Mouse (Mus musculus) fibroblast of lung, adult 2 months (primary cell): ENCODE measurements at regions not wholly inside any gene's neighbourhood (a gene's known extent, or its start where the extent isn't known, plus 50 kb on each side); places are given as distances from the start of the nearest gene placed in this dataset.
A peak's percentile ranks its signal among the peaks of the same experiment; 100 is the strongest.
"Not testable (repeated sequence)": the region's sequence is repeated elsewhere in the genome, so short reads cannot be mapped to it uniquely, and the experiment has no call there.

Source experiments
- DNase-seq: peaks from one replicate; pipeline ENCODE4 v3.0.0-alpha.2; 2011; ENCODE audit warnings: low read depth

- no peak for DNase-seq
These were observed 109.1 kb upstream of the Syt13 start for GRCm38 (mm10) chr2:92805761-92806160.

DNA sequence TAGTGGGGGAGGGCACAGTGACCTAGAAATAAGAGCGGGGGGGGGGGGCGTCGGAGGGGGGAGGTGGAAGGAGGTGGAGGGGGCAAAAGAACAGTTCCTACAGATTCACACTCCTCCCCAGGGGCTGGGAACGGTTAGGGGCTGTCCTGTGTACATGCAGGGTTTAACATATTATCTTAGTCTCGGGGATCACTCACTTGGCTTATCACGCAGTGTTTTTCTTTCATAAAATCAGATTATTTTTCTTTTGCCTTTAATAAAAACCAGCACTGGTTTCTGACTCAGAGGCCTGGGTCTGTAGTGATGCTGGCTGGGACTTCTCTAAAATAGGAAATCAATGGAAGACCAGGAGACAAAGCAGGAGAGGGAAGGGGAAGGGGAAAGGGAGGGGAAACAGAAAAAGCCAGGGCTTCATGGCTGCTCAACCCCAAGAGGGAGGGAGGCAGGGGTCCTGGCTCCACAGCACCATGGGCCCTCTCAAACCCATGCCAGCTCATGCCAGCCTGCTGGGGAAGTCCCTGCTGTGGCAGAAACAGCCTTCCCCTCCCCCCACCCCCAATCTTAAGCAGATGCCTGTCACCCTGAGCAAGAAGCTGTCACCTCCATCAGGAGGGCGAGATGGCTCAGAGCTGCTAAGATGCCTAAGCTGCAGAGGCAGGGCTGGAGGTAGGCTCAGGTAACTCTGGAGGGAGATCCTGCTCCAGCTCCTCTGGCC, 108.3 kb upstream of the Syt13 start:
- DNase-seq: no peak

DNA sequence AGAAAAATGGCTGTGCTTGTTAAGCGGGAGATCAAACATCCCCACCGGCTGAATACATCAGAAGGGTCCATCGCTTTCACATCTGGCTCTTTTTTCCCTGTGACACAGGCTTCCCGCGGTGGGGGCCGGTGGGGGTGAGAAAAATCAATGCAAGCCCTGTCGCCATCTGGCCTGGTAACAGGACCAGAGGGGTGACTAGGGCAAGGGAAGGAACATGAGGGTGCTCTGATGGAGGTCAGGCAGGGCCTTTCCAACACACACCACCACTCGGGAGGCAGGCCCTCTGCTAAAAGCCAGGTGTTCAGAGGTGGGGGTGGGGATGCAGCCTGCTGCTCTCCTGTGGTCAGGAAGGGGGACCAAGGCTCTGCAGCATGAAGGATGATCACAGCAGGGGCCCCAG, 107.5 kb upstream of the Syt13 start:
- DNase-seq: no peak

DNA sequence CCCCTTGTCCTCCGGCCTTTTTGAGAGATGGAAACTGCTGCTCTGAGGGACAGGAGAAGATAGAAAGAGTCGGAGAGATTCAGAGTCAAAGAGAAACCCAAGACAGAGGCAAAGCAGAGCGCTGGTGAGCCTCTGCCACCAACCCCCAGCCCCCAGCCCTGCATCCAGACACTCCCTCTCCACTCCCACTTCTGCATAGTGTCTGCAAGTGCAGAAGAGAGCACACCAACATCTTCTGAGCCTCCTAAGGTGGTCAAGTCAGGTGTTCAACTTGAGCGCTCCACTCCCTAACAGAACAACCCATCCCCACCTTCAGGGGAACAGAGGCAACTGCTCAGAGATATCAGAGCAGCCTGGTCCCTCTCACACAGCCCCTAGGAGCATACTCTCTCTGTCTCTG, 106.8 kb upstream of the Syt13 start:
- no peak for DNase-seq

GRCm38 (mm10) chr2:92809226-92809625, 105.7 kb upstream of the Syt13 start:
- no peak for DNase-seq

- no peak for DNase-seq
These were observed 105.1 kb upstream of the Syt13 start for GRCm38 (mm10) chr2:92809681-92810323.

GRCm38 (mm10) chr2:92810956-92811355, 103.9 kb upstream of the Syt13 start:
- DNase-seq: not testable (repeated sequence)

DNA sequence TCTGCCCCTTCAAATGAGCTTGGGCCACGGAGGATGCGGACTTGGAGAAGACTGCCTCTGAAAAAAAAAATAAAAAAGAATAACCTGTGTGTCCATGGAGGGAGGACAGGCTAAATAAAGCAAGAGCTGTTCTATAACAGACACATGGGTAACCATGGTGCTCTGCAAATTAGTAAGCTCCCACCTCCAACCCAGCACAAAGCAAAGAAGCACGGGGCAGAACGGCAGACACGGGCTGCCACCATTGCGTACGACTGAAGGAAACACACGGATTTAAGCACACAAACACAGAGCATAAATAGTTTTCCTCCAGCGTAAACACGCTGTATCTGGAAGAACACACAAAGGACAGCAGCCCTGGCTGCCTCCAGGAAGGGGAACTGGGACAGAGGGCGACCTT, 101.9 kb upstream of the Syt13 start:
- no peak for DNase-seq

DNA sequence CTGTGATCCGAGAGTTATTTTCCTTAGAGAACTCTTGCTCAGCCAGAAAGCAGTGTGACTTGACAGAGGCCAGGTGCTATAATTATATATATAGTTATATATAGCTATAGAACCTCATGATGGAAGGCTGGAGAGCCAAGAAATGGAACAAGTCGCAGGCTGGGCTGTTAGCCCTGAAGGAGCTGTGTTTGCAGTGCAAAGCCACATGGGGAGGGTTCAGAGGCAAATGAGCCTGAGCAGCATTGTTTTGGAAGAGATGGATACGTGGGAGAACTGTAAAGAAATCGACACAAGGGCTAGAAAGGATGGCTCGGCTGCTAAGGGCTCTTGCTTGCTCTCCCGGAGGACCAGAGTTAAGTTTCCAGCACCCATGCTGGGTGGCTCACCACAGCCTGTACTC, 95.3 kb upstream of the Syt13 start:
- DNase-seq: no peak

DNA sequence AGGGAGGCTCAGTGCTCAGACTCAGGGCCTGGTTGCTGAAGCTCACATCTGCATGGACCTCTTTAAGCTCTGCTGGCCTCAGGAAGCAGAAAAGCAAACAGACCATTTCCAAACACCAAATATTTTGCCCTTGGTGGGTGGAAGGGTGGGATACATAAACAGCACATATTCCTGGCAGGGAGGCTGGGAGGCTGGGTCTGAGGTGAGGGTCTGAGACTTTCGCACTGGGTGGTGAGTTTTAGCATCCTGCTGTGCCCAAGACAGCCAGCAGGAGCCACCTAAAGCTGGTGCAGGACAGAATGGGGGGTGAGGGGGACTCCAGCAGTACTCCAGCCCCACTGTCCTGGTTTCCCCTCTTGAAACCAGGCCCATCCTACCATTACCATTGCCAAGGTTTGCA, 90.6 kb upstream of the Syt13 start:
- DNase-seq: no peak

DNA sequence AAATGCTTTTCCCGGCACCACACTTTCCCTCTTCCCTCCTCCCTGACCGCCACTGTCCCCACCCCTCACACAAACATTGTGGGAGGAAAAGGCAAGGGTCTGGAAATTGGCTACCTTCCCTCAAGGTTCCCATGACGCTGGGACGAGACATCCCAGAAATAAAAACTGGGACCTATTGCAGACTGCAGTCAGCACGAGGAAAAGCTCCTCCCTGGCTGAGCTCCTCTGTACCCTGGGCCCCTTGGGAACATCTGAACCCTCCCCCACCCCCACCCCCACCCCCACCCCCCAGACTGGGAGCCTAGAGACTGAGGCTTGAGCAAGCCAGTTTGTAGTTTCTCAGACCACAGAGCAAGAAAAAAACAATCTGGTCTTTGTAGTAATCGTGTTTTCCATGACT, 89.5 kb upstream of the Syt13 start:
- no peak for DNase-seq

DNA sequence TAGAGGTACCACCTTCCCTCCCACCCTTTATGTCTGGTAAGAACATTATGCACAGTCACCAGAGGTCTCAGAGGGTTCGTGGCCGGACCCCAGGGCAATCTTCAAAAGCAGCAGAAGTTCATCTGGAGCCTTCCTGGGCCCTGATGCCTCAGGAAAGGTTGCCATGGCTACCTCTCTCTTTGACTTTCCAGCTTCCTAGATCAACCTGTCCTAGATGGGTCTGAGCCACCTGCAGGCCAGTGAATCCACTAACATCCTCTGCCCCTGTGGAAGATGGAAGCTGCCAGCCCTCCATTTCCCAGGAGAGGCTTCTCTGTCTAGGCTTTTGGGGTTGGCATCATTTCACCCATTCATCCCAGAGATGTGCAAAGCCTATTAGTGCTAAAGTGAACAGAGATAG, 84.8 kb upstream of the Syt13 start:
- no peak for DNase-seq

DNA sequence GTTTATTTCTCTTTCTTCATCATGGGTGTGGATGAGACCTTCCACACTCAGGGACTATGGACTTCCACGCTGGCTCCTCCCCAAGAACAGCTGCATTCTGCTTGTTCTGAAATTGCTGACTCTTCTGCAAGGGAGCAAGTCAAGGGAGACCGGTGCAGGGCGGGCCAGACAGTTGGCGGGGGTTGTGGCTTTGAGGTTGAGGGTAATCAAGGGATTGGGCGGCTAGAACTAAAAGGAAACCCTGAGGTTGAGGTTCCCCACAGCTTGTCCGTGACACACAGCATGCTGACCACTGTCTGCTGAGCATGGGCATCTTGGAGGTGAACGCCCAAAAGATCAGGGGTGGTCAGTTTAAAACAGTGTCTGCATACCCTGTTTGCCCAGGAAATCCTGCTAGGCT, 83.1 kb upstream of the Syt13 start:
- no peak for DNase-seq

DNA sequence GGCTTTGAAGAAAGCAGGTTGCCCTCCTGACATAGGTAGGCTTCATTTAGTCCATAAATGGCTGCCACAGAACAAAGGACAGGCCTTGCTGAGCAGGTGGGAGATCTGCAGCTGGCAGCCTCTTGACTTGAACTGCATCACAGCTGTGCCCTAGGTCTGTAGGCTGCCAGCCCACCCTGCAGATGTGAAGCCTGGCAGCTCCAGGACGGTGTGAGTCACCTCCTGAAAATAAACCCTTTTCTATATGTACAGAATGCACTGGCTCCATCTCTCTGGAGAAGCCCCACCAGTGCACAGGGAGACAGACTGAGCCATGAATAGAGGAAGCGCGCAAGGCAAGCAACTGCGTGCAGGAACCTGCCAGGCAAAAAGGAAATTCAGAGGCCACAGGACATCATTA, 78.7 kb upstream of the Syt13 start:
- DNase-seq: no peak

DNA sequence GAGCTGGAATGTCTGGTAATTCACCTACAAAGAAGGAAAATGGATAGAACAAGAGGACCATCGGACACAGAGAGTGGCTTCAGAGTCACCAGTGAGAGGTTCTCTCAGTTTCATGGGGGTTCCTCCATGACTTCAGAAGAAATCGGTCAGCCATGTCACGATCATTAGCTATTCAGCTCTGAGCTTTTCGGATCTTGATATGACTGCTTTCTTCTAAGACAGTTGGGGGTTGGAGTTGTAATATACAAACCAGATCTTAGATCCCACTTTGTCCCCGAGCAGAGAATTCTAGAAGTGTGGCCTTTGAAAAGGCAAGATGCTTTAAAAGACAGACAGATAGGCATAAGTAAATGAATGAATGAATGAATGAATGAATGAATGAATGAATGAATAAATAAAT, 76.9 kb upstream of the Syt13 start:
- no peak for DNase-seq

DNA sequence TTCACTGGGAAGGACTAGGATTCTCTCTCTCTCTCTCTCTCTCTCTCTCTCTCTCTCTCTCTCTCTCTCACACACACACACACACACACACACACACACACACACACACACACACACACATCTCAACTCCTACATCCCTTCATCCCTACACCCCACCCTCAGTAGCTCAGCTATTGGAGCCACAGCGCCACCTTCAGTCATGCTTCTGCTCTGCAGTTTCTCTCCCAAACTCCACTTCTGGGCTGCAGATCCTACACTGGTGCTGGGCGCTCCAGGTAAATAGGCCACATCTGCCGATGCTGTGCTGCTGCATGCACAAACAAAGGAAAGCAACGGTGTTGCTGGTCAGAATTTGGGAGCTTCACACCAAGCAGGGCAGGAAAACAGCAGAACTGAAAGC, 74.9 kb upstream of the Syt13 start:
- DNase-seq: no peak

- DNase-seq: no peak
These were observed 73.3 kb upstream of the Syt13 start for GRCm38 (mm10) chr2:92841626-92842025.

DNA sequence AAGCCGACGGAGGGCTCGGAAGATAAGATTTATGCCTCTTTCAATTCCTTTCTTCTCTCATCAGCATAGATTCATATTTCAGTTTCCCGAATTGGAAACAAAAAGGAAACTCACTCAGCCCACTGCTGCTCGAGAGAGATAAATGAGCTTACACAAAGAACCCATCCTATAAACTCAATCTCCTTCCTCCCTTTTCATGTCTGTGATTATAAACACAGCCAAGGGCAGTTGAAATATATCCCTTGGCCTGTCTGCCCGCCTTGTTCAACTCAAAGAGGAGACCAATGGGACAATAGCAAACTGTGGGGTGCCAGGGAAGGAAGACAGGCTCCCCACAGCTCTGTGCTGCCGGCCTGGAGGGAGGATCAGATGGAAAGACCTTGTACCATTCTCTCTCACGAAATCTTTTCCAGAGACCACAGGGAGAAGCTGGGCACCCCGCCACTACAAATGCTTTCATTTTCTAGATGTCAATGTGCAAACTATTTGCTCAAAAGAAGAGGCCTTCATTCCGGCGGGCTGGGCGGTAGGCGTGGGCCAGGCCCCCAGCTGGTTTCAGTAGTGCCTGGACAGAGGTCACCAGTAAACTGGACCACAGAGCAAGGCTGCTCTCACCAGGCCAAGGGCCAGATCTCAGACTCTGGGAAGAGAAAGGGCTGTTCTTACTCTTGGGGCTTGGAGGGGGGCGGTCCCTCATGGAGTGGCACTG, 69.7 kb upstream of the Syt13 start:
- DNase-seq: peak; percentile 46

- no peak for DNase-seq
These were observed 65.9 kb upstream of the Syt13 start for GRCm38 (mm10) chr2:92848962-92849361.

GRCm38 (mm10) chr2:92851336-92851735, 63.6 kb upstream of the Syt13 start:
- DNase-seq: no peak

GRCm38 (mm10) chr2:92853175-92853574, 61.7 kb upstream of the Syt13 start:
- no peak for DNase-seq

GRCm38 (mm10) chr2:92854331-92854730, 60.6 kb upstream of the Syt13 start:
- DNase-seq: no peak

DNA sequence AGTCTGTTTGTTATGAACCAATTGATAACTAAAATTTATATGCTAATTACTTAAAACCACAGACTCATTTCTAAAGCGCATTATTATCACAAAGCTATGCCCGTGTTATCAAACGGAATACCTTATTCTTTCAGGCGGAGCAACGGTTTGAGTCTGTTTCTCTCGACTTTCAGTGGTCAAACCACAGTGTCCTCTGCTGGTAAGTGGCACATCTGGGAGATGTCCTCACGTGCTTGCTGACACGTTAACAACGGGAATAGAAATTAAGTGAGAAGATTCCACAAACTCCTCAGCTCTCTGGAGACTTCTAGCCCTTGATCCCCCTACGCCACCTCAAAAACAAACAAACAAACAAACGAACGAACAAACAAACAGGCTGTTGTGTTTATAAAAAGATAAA, 58.9 kb upstream of the Syt13 start:
- no peak for DNase-seq
